Mouse (Mus musculus) T-helper 1 cell (primary cell): ENCODE data around the gene Lyl1.

Experiments used
- in situ Hi-C: fragments of 300-600 bp; cut with MboI, MseI; formaldehyde crosslinking; loops from one replicate; pipeline ENCODE4 v1.15.1; 2025; ENCODE audit warnings: high pct_unique_total_duplicates

Gene Lyl1

GRCm38 (mm10) chr8:84700941-84701911 lies at the start of gene Lyl1:
Lyl1 (plus strand) TSS chr8:84701457.
- in situ Hi-C loops = no loop called here

DNA sequence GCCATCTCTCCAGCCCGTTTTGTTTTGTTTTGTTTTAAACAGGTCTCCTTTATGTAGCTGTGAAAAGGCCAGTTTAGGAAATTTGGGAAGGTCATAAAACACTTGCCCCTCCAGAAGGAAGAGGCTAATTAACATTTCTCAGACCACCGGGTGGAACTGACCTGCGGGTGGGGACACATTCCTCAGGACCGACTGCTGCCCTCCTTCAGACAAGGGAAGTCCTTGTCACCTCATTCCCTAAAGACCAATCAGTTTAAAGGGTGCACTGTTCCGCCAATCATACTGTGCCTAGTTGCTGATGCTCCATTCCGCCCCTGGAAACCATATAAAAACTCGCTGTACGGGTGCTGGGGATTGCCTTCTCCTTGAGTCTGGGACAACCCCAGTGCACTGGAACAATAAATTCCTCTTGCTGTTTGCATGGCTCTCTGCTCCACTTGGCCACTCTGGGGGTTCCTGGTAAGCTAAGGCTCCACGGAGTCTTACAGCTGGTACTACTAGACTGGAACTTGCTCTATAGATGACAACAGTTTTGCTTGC lies 48.1 kb upstream of the Lyl1 start:
- in situ Hi-C loops = no loop called here

- in situ Hi-C loops = no loop called here
Observed at GRCm38 (mm10) chr8:84654597-84654996, 46.7 kb upstream of the Lyl1 start.

DNA sequence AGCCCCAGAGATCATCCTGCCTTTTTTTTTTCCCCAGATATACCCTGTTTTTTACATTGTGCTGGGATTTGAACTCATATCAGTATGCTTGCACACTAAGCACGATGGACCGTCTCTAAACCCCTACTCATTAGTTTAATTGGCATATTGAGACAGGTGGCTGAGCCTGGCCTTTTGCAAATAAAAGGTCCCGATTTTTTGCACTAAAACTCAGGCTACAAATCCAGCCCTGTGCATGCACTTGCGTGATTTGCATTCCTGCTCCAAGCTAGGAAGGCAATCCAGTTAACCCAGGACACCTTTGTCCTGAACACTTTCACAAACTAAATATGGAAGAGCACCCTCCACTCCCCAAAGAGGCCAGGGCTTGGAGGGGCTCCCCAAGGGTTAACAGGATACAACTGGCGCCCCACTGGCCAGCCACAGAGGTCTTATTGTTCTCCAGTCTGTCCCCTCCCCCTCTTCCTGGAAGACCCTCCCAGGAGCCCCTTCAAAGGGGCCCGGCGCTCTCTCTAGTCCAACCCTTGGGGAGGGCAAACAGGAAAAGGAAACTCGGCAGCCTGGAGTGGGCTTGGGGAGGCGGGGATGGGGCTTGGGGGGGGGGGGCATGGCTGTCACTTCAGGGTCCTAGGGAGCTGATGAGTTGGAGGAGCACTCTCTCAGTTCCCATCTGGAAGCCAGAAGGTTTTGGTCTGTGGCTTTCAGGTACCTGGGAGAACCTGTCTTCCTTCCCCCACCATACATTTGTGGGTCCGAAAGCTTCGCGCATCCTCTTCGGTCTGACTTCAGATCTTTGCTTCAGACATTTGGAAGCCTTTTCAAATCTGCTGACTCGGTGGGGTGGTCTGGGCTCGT lies 45.7 kb upstream of the Lyl1 start:
- in situ Hi-C loops = no loop called here

DNA sequence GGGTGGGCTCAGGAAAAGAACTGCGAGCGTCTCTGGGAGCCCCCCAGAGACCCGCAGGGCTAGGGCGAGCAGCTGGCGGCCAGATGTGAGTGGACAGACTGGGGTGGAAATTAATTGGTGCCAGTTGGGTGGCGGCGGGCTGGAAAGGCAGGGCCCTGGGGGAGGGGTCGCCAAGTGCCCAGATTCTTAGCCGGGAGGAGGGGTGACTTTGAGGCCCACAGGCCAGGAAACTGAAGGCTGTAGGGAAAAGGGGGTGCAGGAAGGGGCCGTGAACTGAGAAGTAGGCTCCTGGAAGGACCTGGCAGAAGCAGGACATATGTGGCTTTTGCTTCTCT lies 45.1 kb upstream of the Lyl1 start:
- in situ Hi-C loops = no loop called here

GRCm38 (mm10) chr8:84656641-84657126 lies 44.6 kb upstream of the Lyl1 start:
- in situ Hi-C loops = no loop called here

- in situ Hi-C loops = no loop called here
Observed at GRCm38 (mm10) chr8:84657203-84657602, 44.1 kb upstream of the Lyl1 start.

- in situ Hi-C loops = no loop called here
Observed at GRCm38 (mm10) chr8:84657680-84658079, 43.6 kb upstream of the Lyl1 start.

GRCm38 (mm10) chr8:84658951-84659350 lies 42.3 kb upstream of the Lyl1 start:
- in situ Hi-C loops = no loop called here

- in situ Hi-C loops = no loop called here
Observed at GRCm38 (mm10) chr8:84659936-84660818, 41.1 kb upstream of the Lyl1 start.

GRCm38 (mm10) chr8:84660819-84661457 lies 40.3 kb upstream of the Lyl1 start:
- in situ Hi-C loops = no loop called here

GRCm38 (mm10) chr8:84661458-84661871 lies 39.8 kb upstream of the Lyl1 start:
- in situ Hi-C loops = no loop called here

DNA sequence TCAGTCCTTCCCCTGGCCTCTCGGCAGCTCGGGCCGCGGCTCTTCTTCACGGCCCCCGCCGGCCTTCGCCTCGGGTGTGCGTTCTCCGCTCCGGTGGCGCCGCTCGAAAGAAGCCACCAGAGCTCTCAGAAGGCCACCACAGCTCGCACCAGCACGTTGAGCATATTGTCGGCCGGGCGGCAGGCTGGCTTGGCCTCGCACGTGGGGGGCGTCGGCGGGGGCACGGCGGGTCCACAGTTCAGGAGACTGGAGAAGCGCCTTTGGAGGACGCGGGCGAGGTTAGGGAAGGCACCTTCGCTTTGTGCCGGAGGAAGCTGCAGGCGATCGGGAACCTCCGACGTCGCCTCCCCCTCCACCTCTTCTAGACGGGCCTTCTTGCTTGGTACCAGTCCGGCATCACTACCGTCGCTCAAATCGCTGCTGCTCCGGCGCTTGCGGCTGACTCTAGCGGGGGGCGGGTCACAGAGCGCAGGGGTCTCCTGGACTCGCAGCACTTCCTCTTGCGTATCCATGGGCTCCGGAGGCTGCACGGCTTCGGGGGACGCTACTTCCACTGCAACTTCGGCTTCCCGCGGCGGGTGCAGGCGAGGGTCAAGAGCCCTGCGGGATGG lies 39.2 kb upstream of the Lyl1 start:
- in situ Hi-C loops = no loop called here

DNA sequence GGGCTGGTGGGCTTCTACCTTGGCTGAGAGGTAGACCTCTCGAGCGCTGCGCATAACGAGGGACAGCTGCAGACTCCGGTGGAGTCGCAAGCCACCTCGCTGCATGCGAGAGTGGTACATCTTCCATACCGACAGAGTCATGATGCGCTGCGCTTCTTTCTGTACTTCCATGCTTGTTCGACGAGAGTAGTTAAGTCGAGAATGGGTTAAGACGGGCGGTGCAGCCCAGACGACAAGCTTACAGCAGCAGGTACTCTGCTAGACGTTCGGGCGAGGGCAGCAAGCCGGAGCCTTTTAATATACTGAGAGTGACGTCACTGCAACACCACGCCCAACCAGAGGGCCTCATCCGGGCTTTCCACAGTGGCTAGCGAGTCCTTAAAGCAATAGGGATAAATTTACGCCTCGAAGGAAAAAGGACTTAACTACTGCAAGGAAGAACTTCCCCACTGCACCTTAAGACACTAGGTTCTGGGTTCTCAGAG lies 38.6 kb upstream of the Lyl1 start, which contains the start of gene Ier2:
Ier2 (minus strand) TSS at position 272 of the 485 bp plus-strand sequence.
- in situ Hi-C loops = no loop called here

DNA sequence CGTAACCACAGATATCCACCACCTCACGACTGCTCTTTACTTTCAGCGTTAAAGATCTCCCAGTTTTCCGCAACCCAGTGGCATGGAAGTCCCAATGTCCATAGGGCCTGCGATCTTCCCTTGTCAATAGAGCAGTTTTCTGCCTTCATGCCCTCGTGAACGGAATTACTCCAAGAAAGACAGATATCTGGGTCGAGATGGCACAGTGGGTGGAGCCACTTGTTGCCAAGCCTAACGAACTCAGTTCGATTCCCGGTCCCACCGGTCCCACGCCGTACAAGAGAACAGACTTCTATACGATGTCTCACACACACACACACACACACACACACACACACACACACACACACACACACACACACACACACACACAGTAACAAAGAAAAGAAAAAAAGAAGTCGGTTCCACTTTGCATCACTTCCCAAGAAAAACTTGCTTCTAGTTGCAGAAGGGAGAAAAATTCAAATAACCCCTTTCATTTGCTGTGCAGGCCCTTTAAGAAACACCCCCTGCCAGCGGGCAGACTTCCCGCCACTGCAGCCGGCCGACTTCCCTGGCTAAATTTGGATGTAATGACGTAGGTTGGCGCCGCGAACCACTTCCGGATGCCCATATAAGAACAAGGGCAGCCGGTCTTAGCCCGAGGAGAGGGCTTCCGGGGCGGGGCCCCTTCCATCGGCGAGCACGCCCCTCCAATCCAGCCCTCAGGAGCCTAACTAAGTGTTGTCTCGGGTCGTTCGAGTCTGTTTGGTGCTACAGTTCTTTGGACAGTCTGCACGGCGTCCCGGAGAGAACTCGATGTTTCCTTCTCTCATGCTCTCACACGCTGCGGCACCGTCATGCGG lies 37.6 kb upstream of the Lyl1 start:
- in situ Hi-C loops = no loop called here

DNA sequence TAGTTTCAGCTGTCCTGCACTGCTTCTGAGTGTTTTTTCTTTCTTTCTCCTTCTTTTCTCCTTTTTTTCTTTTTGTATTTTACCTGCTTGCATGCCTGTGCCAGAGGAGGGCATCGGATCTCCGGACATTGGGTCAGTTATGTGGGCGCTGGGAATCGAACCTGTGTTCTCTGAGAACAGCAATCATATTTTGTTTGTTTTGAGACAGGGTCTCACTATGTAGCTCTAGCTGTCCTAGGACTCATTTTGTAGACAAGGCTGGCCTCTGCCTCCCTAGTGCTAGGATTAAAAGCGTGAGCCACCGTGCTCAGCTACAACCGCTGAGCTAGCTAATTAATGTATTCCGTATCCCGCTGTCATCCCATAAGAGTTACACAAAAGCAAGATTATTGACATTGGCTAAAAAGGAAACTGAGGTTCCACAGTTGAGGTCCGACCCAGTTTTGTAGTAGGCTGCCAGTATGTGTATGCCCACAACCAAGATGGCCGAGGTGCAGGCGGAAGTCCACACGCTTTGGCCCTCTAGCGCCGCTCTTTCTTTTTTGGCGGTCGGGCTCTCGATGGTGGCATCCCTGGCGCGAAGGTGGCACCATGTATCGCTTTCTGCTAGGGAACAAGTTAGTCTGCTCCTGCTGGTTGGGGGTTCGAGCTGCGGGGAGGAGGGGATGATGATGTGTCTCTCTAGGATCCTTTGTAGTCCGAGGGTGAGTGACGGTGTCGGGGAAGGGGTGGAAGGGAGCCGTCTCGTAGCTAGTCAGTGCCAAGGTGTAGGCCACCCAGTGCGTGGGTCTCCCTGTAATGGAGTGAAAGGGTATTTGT lies 36.5 kb upstream of the Lyl1 start:
- in situ Hi-C loops = no loop called here

DNA sequence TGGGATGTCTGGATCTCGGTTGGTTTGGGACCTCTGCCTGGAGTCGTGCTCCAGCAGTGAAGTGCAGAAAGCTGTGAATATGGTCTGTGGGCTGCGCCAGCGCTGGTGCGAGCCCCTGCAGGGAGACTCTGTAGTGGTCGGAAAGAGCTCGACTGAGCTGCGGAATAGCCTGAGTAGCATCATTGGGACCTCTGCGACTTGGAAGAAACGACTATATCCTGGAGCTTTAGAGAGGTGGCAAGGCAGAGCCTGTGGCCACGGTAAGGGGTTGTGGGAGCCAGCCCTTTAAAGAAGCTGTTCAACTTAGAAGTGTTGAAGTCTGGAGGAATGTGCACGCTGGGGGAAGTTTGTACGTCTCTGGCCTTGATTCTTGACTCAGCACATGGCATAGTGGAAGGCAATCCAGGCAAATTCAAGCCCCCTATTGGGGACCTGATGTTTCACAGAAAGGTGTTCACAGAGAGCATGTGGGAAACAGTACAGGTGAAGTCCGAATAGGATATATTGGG lies 35.8 kb upstream of the Lyl1 start:
- in situ Hi-C loops = no loop called here

DNA sequence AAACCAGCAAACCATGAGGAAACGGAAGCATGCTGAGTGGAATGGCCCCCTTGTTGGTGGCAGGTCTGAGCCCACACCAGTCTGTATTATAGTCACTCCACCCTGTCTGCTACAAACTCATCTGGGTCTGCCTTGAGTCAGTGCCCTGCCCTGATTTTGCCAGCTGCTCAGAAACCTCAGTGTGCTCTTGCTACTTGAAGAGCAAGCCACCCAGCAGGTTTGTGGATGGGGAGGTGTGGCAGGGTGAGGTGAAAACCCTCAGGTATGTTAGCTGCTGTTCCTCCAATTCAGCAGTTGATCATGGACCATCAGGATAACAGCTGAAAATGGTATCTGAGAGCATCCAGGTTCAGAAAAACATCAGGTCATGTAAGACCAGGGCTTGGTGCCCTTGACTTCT lies 33.2 kb upstream of the Lyl1 start:
- in situ Hi-C loops = no loop called here
